Mouse (Mus musculus) megakaryocyte, embryonic 14.5 days (primary cell): ENCODE measurements around the gene Chadl.

Source experiments
- FLI1 ChIP-seq: IDR thresholded peaks from 2 replicates; pipeline ENCODE4 v1.6.1; 2012; ENCODE audit warnings: low read length, inconsistent platforms, mixed read lengths
- GATA1 ChIP-seq: IDR thresholded peaks from 3 replicates; pipeline ENCODE4 v1.6.1; 2012; ENCODE audit warnings: mixed read lengths, low read length, inconsistent platforms, borderline replicate concordance

- no peak for TF ChIP-seq GATA1
- no peak for TF ChIP-seq FLI1
These were observed 47.3 kb downstream of the Chadl start for GRCm38 (mm10) chr15:81649516-81650455.
